Comparison of ENCODE assay signal across 1 mouse cellular context in the genomic region with DNA sequence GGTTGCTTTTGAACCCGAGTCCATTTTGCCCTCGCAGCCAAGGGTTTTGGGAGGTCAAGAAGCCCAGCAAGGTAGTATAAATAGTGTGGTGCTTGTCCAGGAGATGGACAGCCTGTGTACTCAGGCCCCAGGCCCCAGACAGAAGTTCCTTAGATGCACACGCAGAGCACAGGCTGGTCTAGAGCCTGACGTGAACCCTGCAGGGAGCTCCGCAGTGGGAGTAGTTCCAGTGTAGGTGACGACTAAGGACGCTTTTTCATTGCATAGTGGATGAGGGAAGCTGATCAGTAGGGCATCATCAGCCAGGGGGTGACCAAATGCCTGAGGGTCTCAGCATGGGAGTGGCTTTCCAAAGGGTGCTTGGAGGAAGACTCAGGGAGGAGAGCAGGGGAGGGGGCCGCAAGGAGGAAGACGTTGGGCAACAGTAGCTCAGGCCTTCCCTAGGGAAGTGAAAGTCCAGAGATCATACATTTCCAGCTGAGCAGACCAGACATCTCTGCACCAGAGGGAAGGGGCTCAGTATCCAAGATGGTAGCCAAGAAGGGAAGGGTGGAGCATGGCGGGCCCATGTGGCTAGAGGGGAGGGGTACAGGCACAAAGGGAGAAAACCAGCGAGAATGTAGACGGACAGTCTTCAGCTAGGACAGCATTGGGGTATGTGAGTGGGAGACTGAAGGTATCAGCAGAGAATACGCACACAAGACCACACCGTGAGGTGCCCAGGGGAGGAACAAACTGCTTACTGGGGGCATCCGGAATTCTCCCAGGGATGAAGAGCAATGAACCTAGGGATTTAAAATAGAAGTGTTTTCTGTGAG.
TF ChIP-seq lines count a peak whose summit lies in the region.

No protein-coding gene starts in this region.

TF ChIP-seq in MEL, 35 proteins besides CTCF, POLR2A, EP300 and RAD21:
- TF ChIP-seq MAZ (IDR thresholded peaks at IDR 0.05; ENCODE audit: low read depth, low read length): no peak
- no peak for TF ChIP-seq RCOR1 (IDR thresholded peaks at IDR 0.05; ENCODE audit: low read depth, low read length)
- no peak; the same call in 1 of the 2 replicates for TF ChIP-seq MXI1 (IDR thresholded peaks at IDR 0.05; ENCODE audit: low read depth, low read length)
